Mouse (Mus musculus): ENCODE data around the gene Pde6d. TPM values are rescaled to one million over a fixed set of nuclear protein-coding genes. Genes with fewer than 3 reads are reported as not detected.
A peak's percentile ranks its signal among the peaks of the same experiment; 100 is the strongest.

Gene Pde6d
- polyA plus RNA-seq, 1 experiment from 2014 or later, result 48.1 TPM

DNA sequence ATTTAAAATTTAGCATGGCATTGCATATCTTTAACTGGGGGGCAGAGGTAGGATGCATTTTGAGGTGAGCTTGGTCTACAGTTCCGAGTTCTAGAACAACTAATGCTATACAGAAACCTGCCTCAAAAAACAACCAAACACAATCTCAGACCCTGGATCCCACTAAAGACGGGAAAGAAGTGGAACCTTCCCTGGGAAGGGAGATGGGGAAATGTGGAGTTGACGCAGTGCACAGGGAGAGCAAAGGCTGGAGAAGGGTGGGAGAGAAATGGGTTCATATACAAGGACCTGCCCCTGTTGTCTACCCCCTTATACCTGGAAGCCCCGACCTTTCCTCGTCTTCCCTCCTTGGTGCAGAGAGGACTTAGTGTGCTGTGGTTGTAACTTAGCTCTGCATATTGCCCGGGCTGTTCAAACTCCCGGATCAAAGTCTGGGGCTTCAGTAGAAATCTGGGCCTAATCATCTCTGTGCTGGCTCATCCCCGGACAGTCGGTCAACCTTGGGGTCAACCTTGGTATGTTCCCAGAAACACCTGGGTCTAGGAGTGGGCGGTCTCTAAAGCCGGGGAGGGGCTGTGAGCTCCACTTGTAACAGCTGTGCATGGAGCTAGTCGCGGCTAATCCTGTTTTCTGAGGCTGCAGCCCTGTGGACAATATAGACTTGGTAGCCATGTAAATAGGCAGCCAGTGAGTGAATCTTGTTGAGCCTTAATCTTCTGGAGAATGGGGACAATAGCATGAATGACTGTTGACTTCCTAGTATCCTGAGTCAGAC lies 50.7 kb downstream of the Pde6d start:
- H3K36me3 ChIP-seq (ENCODE audit: control insufficient read depth, insufficient read depth, low read length), result peaks cover 24% of the 10 kb centered on the region
- H3K4me1 ChIP-seq (replicated peaks; ENCODE audit: control insufficient read depth, insufficient read depth, low read length), result peaks cover 27% of the 10 kb centered on the region
- WGBS, result 6% methylated on average over 13 of the region's 13 CpGs
- ATAC-seq (replicated peaks; ENCODE audit: low FRiP score), result peak; percentile 25
- no peaks in the 10 kb centered on the region for H3K9me3 ChIP-seq (ENCODE audit: control insufficient read depth, low read length)
- H3K9ac ChIP-seq (ENCODE audit: low read depth, low read length), result no peak overlapping the region; the same call in 1 of the 2 replicates
- peak overlapping the region; percentile 40 for H3K27ac ChIP-seq (ENCODE audit: low read depth, low read length)
- DNase-seq (ENCODE audit: low spot score), result peak; percentile 72
- H3K27me3 ChIP-seq (replicated peaks; ENCODE audit: control insufficient read depth, insufficient read depth, low read length), result no peaks in the 10 kb centered on the region
- peak overlapping the region; percentile 6 for H3K4me2 ChIP-seq
- H3K4me3 ChIP-seq (ENCODE audit: low read depth, low read length), result peak overlapping the region; percentile 7; the same call in 1 of the 2 replicates

GRCm38 (mm10) chr1:86530871-86531546 lies 51.4 kb downstream of the Pde6d start:
- peak overlapping the region; percentile 40 for H3K27ac ChIP-seq (ENCODE audit: low read depth, low read length)
- ATAC-seq (replicated peaks; ENCODE audit: low FRiP score) (no peak), DNase-seq (ENCODE audit: low spot score) (peak; percentile 43)
- H3K9ac ChIP-seq (ENCODE audit: low read depth, low read length), result peak overlapping the region; percentile 30; the same call in 1 of the 2 replicates
- peak overlapping the region; percentile 7; the same call in 1 of the 2 replicates for H3K4me3 ChIP-seq (ENCODE audit: low read depth, low read length)
- peaks cover 27% of the 10 kb centered on the region for H3K4me1 ChIP-seq (replicated peaks; ENCODE audit: control insufficient read depth, insufficient read depth, low read length)
- H3K27me3 ChIP-seq (replicated peaks; ENCODE audit: control insufficient read depth, insufficient read depth, low read length), result no peaks in the 10 kb centered on the region
- WGBS, result 23% methylated on average over 4 of the region's 4 CpGs
- peak overlapping the region; percentile 37 for H3K4me2 ChIP-seq
- H3K36me3 ChIP-seq (ENCODE audit: control insufficient read depth, insufficient read depth, low read length), result peaks cover 24% of the 10 kb centered on the region
- H3K9me3 ChIP-seq (ENCODE audit: control insufficient read depth, low read length), result no peaks in the 10 kb centered on the region

- Histone ChIP-seq H3K36me3 (ENCODE audit: control insufficient read depth, insufficient read depth, low read length) (peaks cover 24% of the 10 kb centered on the region), H3K27ac (ENCODE audit: low read depth, low read length) (peak overlapping the region; percentile 98), H3K4me2 (peak overlapping the region; percentile 84), H3K4me3 (ENCODE audit: low read depth, low read length) (peak overlapping the region; percentile 85), H3K27me3 (replicated peaks; ENCODE audit: control insufficient read depth, insufficient read depth, low read length) (no peaks in the 10 kb centered on the region), H3K9me3 (ENCODE audit: control insufficient read depth, low read length) (no peaks in the 10 kb centered on the region), H3K4me1 (replicated peaks; ENCODE audit: control insufficient read depth, insufficient read depth, low read length) (peaks cover 32% of the 10 kb centered on the region), H3K9ac (ENCODE audit: low read depth, low read length) (peak overlapping the region; percentile 100)
- WGBS, result 48% methylated on average over 4 of the region's 4 CpGs
- no peak for DNase-seq (ENCODE audit: low spot score)
- no peak for ATAC-seq (replicated peaks; ENCODE audit: low FRiP score)
Measured at GRCm38 (mm10) chr1:86529590-86529989, 52.8 kb downstream of the Pde6d start.

GRCm38 (mm10) chr1:86528571-86529180 lies 53.8 kb downstream of the Pde6d start:
- Histone ChIP-seq H3K4me2 (peak overlapping the region; percentile 84), H3K4me3 (ENCODE audit: low read depth, low read length) (peak overlapping the region; percentile 85), H3K9me3 (ENCODE audit: control insufficient read depth, low read length) (no peaks in the 10 kb centered on the region), H3K36me3 (ENCODE audit: control insufficient read depth, insufficient read depth, low read length) (peaks cover 24% of the 10 kb centered on the region), H3K27me3 (replicated peaks; ENCODE audit: control insufficient read depth, insufficient read depth, low read length) (no peaks in the 10 kb centered on the region), H3K4me1 (replicated peaks; ENCODE audit: control insufficient read depth, insufficient read depth, low read length) (peaks cover 41% of the 10 kb centered on the region), H3K27ac (ENCODE audit: low read depth, low read length) (peak overlapping the region; percentile 98), H3K9ac (ENCODE audit: low read depth, low read length) (peak overlapping the region; percentile 100)
- DNase-seq (ENCODE audit: low spot score), result no peak
- WGBS, result 0% methylated on average over 15 of the region's 15 CpGs
- ATAC-seq (replicated peaks; ENCODE audit: low FRiP score), result no peak

DNA sequence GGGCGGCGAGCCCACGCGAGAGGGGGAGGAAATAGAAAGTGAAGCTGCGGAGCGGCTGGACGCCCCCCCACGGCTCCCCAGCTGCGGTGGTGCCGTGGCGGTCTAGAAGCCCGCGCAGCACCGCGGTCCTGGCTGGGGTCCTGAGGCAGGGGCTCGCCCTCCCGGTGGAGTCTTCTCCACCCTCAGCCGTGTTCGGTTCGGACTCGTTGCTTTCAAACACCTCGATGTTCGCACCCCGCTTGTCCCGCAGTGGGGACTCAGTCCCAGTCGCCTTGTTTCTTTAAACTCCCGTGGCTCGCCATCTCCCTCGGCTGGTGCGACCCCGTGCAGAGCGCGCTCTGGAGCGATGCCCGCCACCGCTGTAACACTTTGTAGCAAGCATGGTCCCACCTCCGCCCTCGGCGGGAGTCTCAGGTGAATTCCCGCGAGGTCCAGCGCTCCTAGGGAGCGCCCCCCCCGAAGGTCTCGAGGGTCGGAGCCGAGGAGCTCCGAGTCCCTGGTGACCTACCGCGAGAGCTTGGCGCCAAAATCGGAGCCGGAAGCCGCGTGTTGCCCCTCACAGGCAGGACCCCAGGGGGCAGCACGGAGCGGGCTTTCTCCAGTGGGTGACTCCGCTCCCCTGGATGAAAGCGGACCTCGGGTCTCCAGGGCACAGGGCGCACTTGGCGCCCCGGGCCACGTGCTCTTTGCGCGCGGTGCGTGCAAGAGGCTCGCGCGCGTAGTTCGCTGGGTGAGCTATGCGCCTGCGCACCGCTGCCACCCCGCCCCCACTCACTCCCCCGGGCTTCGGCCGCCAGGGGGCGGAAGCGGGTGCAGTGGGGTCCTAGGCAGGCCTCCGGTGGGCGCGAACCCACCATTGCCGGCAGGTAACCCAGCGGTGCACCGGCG lies 54.6 kb downstream of the Pde6d start:
- DNase-seq (ENCODE audit: low spot score), result peak; percentile 88
- no peaks in the 10 kb centered on the region for H3K27me3 ChIP-seq (replicated peaks; ENCODE audit: control insufficient read depth, insufficient read depth, low read length)
- H3K9me3 ChIP-seq (ENCODE audit: control insufficient read depth, low read length), result no peaks in the 10 kb centered on the region
- peaks cover 41% of the 10 kb centered on the region for H3K4me1 ChIP-seq (replicated peaks; ENCODE audit: control insufficient read depth, insufficient read depth, low read length)
- under 1% methylated on average over 87 of the region's 89 CpGs for WGBS
- peak overlapping the region; percentile 98 for H3K27ac ChIP-seq (ENCODE audit: low read depth, low read length)
- ATAC-seq (replicated peaks; ENCODE audit: low FRiP score), result peak; percentile 11; the same call in 1 of the 2 replicates
- H3K9ac ChIP-seq (ENCODE audit: low read depth, low read length), result peak overlapping the region; percentile 100
- peaks cover 22% of the 10 kb centered on the region for H3K36me3 ChIP-seq (ENCODE audit: control insufficient read depth, insufficient read depth, low read length)
- H3K4me2 ChIP-seq, result peak overlapping the region; percentile 84
- H3K4me3 ChIP-seq (ENCODE audit: low read depth, low read length), result peak overlapping the region; percentile 85

GRCm38 (mm10) chr1:86526789-86527598 lies 55.4 kb downstream of the Pde6d start:
- Histone ChIP-seq H3K9ac (ENCODE audit: low read depth, low read length) (peak overlapping the region; percentile 100), H3K27me3 (replicated peaks; ENCODE audit: control insufficient read depth, insufficient read depth, low read length) (no peaks in the 10 kb centered on the region), H3K9me3 (ENCODE audit: control insufficient read depth, low read length) (no peaks in the 10 kb centered on the region), H3K27ac (ENCODE audit: low read depth, low read length) (peak overlapping the region; percentile 98), H3K4me2 (peak overlapping the region; percentile 84), H3K36me3 (ENCODE audit: control insufficient read depth, insufficient read depth, low read length) (peaks cover 22% of the 10 kb centered on the region), H3K4me1 (replicated peaks; ENCODE audit: control insufficient read depth, insufficient read depth, low read length) (peaks cover 37% of the 10 kb centered on the region), H3K4me3 (ENCODE audit: low read depth, low read length) (peak overlapping the region; percentile 85)
- DNase-seq (ENCODE audit: low spot score), result peak; percentile 74
- under 1% methylated on average over 110 of the region's 111 CpGs for WGBS
- no peak for ATAC-seq (replicated peaks; ENCODE audit: low FRiP score)

DNA sequence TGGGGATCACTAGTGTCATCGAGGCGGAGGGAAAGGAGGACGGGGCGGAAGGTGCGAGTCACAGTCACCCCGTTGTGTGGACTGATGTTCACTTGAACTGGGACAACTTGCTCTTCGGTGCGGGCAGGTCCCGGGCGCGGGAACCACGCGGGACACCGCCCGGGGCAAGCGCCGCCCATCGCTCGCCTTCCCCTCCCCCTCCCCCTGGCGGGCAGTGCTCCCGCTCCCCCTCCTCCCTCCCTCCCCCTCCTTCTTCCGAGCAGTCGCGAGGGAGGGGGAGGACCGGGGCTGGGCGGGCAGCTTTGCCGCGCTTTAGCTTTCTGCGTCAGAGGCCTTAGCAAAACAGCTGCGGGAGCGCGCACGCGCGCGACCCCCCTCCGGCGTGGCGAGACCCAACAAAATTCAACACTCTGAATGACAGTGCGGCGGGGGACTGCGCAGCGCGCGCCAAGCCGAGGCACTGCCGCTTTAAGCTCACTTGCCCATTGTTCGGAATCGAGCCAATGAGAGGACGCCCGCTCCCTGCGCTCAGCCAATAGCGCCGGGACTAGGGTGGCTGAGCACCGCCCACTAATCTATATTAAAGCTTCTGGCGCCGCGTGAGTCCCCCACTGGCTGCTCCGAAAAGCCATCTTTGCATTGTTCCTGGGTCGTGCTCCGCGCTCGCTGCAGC lies 56.2 kb downstream of the Pde6d start, which contains the start of gene Ptma:
Gene Ptma, plus strand, starts transcription at position 611 of the 673 bp plus-strand sequence.
- peaks cover 30% of the 10 kb centered on the region for H3K4me1 ChIP-seq (replicated peaks; ENCODE audit: control insufficient read depth, insufficient read depth, low read length)
- peak; percentile 88 for ATAC-seq (replicated peaks; ENCODE audit: low FRiP score)
- under 1% methylated on average over 56 of the region's 63 CpGs for WGBS

More for the DNA sequence above, 56.2 kb downstream of the Pde6d start, which contains the start of gene Ptma:
- Histone ChIP-seq H3K4me3 (ENCODE audit: low read depth, low read length) (peak within 1 kb of the TSS; percentile 85), H3K27me3 (replicated peaks; ENCODE audit: control insufficient read depth, insufficient read depth, low read length) (no peaks in the 10 kb centered on the region), H3K4me2 (peak within 1 kb of the TSS; percentile 94), H3K36me3 (ENCODE audit: control insufficient read depth, insufficient read depth, low read length) (peaks cover 22% of the 10 kb centered on the region), H3K27ac (ENCODE audit: low read depth, low read length) (peak within 1 kb of the TSS; percentile 99), H3K9me3 (ENCODE audit: control insufficient read depth, low read length) (no peaks in the 10 kb centered on the region), H3K9ac (ENCODE audit: low read depth, low read length) (peak within 1 kb of the TSS; percentile 100)
- peak; percentile 100 for DNase-seq (ENCODE audit: low spot score)
